In genomic region chr9:22049721-22050270, GRCm38 (mm10) we compare ENCODE assay signal across 9 mouse cellular contexts. TPM values are rescaled to one million over a fixed set of nuclear protein-coding genes. Genes with fewer than 3 reads are reported as not detected.
A peak's percentile ranks its signal among the peaks of the same experiment; 100 is the strongest.
DNase-seq lines count a peak whose midpoint lies in the region; ATAC-seq and TF ChIP-seq lines count a peak whose summit lies in the region.
"Had no signal": no experiment of that assay in that cellular context is flagged by ENCODE, and none has a peak within 500 bp of the region (broad histone marks: within the 10 kb centered on the region; RNA-seq: fewer than 3 reads in every experiment).

No protein-coding gene starts in this region.

- H3K9ac ChIP-seq in liver, embryonic 12.5 days, result no peak overlapping the region
- H3K9ac ChIP-seq in liver, postnatal 0 days (replicated peaks), result no peak overlapping the region
- no peak overlapping the region for H3K9ac ChIP-seq in limb, embryonic 12.5 days (replicated peaks)
- H3K9ac ChIP-seq in stomach, embryonic 16.5 days (ENCODE audit: low read length), result no peak overlapping the region
- H3K9ac ChIP-seq: limb, embryonic 15.5 days had no signal

- peaks cover 86% of the 10 kb centered on the region for H3K27me3 ChIP-seq in liver, embryonic 12.5 days (replicated peaks)
- H3K27me3 ChIP-seq in liver, postnatal 0 days (ENCODE audit: insufficient read depth, low read length), result peaks cover 67% of the 10 kb centered on the region
- H3K27me3 ChIP-seq in forebrain, embryonic 10.5 days (ENCODE audit: poor library complexity, severe bottlenecking), result peaks cover 63% of the 10 kb centered on the region
- peaks cover 81% of the 10 kb centered on the region for H3K27me3 ChIP-seq in limb, embryonic 12.5 days
- peaks cover 49% of the 10 kb centered on the region for H3K27me3 ChIP-seq in stomach, embryonic 16.5 days (ENCODE audit: control insufficient read depth, insufficient read depth, low read length)
- peaks cover 10% of the 10 kb centered on the region; the same call in 1 of the 2 replicates for H3K27me3 ChIP-seq in thymus, adult 2 months (ENCODE audit: control insufficient read depth, insufficient read depth, low read length)

- peaks cover 35% of the 10 kb centered on the region for H3K4me1 ChIP-seq in liver, embryonic 12.5 days
- H3K4me1 ChIP-seq in liver, postnatal 0 days (ENCODE audit: insufficient read depth), result peaks cover 24% of the 10 kb centered on the region
- H3K4me1 ChIP-seq in forebrain, embryonic 10.5 days, result peaks cover 56% of the 10 kb centered on the region
- peaks cover 23% of the 10 kb centered on the region for H3K4me1 ChIP-seq in limb, embryonic 12.5 days (replicated peaks)
- H3K4me1 ChIP-seq in stomach, embryonic 16.5 days (ENCODE audit: control insufficient read depth, insufficient read depth, low read length), result peaks cover 16% of the 10 kb centered on the region
- H3K4me1 ChIP-seq in thymus, adult 2 months (replicated peaks; ENCODE audit: control insufficient read depth, insufficient read depth, low read length), result peaks cover 21% of the 10 kb centered on the region

- H3K4me2 ChIP-seq in liver, embryonic 12.5 days, result peak overlapping the region; percentile 77; the same call in 1 of the 2 replicates
- no peak overlapping the region for H3K4me2 ChIP-seq in liver, postnatal 0 days (ENCODE audit: low read depth, low read length)
- no peak overlapping the region for H3K4me2 ChIP-seq in limb, embryonic 12.5 days
- H3K4me2 ChIP-seq in stomach, embryonic 16.5 days (ENCODE audit: low read depth, low read length), result 0 out of 2 replicates have a peak overlapping the region, but pooled peaks have one; percentile 59

- H3K36me3 ChIP-seq in liver, embryonic 12.5 days, result no peaks in the 10 kb centered on the region
- H3K36me3 ChIP-seq in liver, postnatal 0 days (replicated peaks; ENCODE audit: insufficient read depth, low read length), result no peaks in the 10 kb centered on the region
- H3K36me3 ChIP-seq in forebrain, embryonic 10.5 days (replicated peaks), result no peaks in the 10 kb centered on the region; the same call in 1 of the 2 replicates
- H3K36me3 ChIP-seq in limb, embryonic 12.5 days, result no peaks in the 10 kb centered on the region
- no peaks in the 10 kb centered on the region for H3K36me3 ChIP-seq in stomach, embryonic 16.5 days (ENCODE audit: control insufficient read depth, insufficient read depth, low read length)
- H3K36me3 ChIP-seq in thymus, adult 2 months (ENCODE audit: control insufficient read depth, insufficient read depth, low read length), result no peaks in the 10 kb centered on the region
- H3K36me3 ChIP-seq: limb, embryonic 15.5 days had no signal

- no peaks in the 10 kb centered on the region for H3K9me3 ChIP-seq in liver, embryonic 12.5 days (replicated peaks)
- H3K9me3 ChIP-seq in liver, postnatal 0 days (ENCODE audit: low read length), result no peaks in the 10 kb centered on the region
- no peaks in the 10 kb centered on the region for H3K9me3 ChIP-seq in forebrain, embryonic 10.5 days
- H3K9me3 ChIP-seq in limb, embryonic 12.5 days, result no peaks in the 10 kb centered on the region
- H3K9me3 ChIP-seq in stomach, embryonic 16.5 days (replicated peaks; ENCODE audit: control insufficient read depth, low read length), result no peaks in the 10 kb centered on the region
- H3K9me3 ChIP-seq: limb, embryonic 15.5 days had no signal

- DNase-seq in liver, postnatal 0 days, result no peak
- peak; percentile 36 for DNase-seq in forebrain, embryonic 10.5 days (ENCODE audit: extremely low spot score, low spot score)
- DNase-seq in thymus, adult 2 months, result no peak
- no peak for DNase-seq in left cerebral cortex, postnatal 10 days (ENCODE audit: extremely low spot score in 1 of 2, low spot score in 2 of 2)

- TF ChIP-seq POLR2A in thymus, adult 2 months (IDR thresholded peaks at IDR 0.05; ENCODE audit: control insufficient read depth, extremely low read depth, insufficient read depth, low read length, poor library complexity), result no peak

- no peak for TF ChIP-seq CTCF in liver, postnatal 0 days (IDR thresholded peaks at IDR 0.05; ENCODE audit: low read depth)
- no peak for TF ChIP-seq CTCF in thymus, adult 2 months (IDR thresholded peaks at IDR 0.05; ENCODE audit: borderline replicate concordance, control insufficient read depth, extremely low read depth, insufficient read depth, low read length, poor library complexity)

- H3K27ac ChIP-seq in liver, embryonic 12.5 days, result no peak overlapping the region
- H3K27ac ChIP-seq in liver, postnatal 0 days (ENCODE audit: low read depth), result no peak overlapping the region
- H3K27ac ChIP-seq in forebrain, embryonic 10.5 days, result peak overlapping the region; percentile 87
- H3K27ac ChIP-seq in limb, embryonic 12.5 days, result no peak overlapping the region
- no peak overlapping the region for H3K27ac ChIP-seq in stomach, embryonic 16.5 days (ENCODE audit: low read length)
- H3K27ac ChIP-seq in thymus, adult 2 months (ENCODE audit: control insufficient read depth, insufficient read depth, low read length), result no peak overlapping the region
- H3K27ac ChIP-seq: limb, embryonic 15.5 days had no signal

- TF ChIP-seq EP300 in liver, postnatal 0 days (IDR thresholded peaks at IDR 0.05; ENCODE audit: low read depth), result no peak

- ATAC-seq in liver, embryonic 12.5 days, result no peak
- ATAC-seq in liver, postnatal 0 days, result no peak
- ATAC-seq in limb, embryonic 12.5 days (ENCODE audit: insufficient number of reproducible peaks, insufficient read depth, low FRiP score, low TSS enrichment, low read depth), result no peak
- no peak for ATAC-seq in stomach, embryonic 16.5 days (ENCODE audit: insufficient read depth, low FRiP score)
- ATAC-seq in monocyte, adult 5-6 weeks (replicated peaks; ENCODE audit: insufficient number of reproducible peaks, low FRiP score, low TSS enrichment, poor library complexity, severe bottlenecking), result no peak

- H3K4me3 ChIP-seq in liver, embryonic 12.5 days, result no peak overlapping the region
- no peak overlapping the region for H3K4me3 ChIP-seq in liver, postnatal 0 days (ENCODE audit: low read depth, low read length)
- peak overlapping the region; percentile 74 for H3K4me3 ChIP-seq in forebrain, embryonic 10.5 days
- H3K4me3 ChIP-seq in limb, embryonic 12.5 days (replicated peaks), result peak overlapping the region; percentile 42; the same call in 1 of the 2 replicates
- H3K4me3 ChIP-seq in stomach, embryonic 16.5 days (replicated peaks; ENCODE audit: low read length), result no peak overlapping the region; the same call in 1 of the 2 replicates
- H3K4me3 ChIP-seq in thymus, adult 2 months (ENCODE audit: control insufficient read depth, insufficient read depth, low read length), result no peak overlapping the region

- intact Hi-C loops in left cerebral cortex, postnatal 10 days (cut with DNase I), result no loop called here

- WGBS in liver, embryonic 12.5 days (ENCODE audit: insufficient replicate concordance), result 54% methylated on average over 4 of the region's 4 CpGs
- WGBS in liver, postnatal 0 days (ENCODE audit: insufficient replicate concordance), result 55% methylated on average over 4 of the region's 4 CpGs
- 52% methylated on average over 4 of the region's 4 CpGs for WGBS in forebrain, embryonic 10.5 days
- WGBS in limb, embryonic 12.5 days, result 68% methylated on average over 4 of the region's 4 CpGs
- 49% methylated on average over 4 of the region's 4 CpGs for WGBS in stomach, embryonic 16.5 days
- WGBS in thymus, adult 2 months, result 65% methylated on average over 4 of the region's 4 CpGs

RNA-seq across cellular contexts. Expression of gene Elavl3, which starts 2.0 kb away (rescaled TPM):
- 0.02 TPM in 1 of 2 replicates, not detected in the other for polyA plus RNA-seq in liver, embryonic 12.5 days (2016; fragmentation: Nextera tagmentation; extraction: Ambion mirVana)
- polyA plus RNA-seq in liver, postnatal 0 days (2015; fragmentation: Nextera tagmentation; extraction: Ambion mirVana), result not detected in 2 replicates
- 11.2 and 14.8 TPM in 2 replicates for polyA plus RNA-seq in forebrain, embryonic 10.5 days (2016; fragmentation: Nextera tagmentation; extraction: Ambion mirVana)
- 0.23 TPM in 1 of 2 replicates, not detected in the other for polyA plus RNA-seq in limb, embryonic 12.5 days (2016; fragmentation: Nextera tagmentation; extraction: Ambion mirVana)
- polyA plus RNA-seq in stomach, embryonic 16.5 days (2015; fragmentation: Nextera tagmentation; extraction: Ambion mirVana), result 1.9 and 2.1 TPM in 2 replicates
- 0.35 and 0.43 TPM in 2 replicates for polyA plus RNA-seq in thymus, adult 2 months (2012; rRNA removed)
- total RNA-seq in monocyte, adult 5-6 weeks (2017), result not detected in 3 replicates
- 100 to 1,000 TPM; 184 to 210 TPM for total RNA-seq in left cerebral cortex, postnatal 10 days (2021)

RNA-seq across cellular contexts. Expression of gene Gm49318, which starts 21.3 kb away (rescaled TPM):
- polyA plus RNA-seq in liver, embryonic 12.5 days (2016; fragmentation: Nextera tagmentation; extraction: Ambion mirVana), result not detected in 2 replicates
- polyA plus RNA-seq in liver, postnatal 0 days (2015; fragmentation: Nextera tagmentation; extraction: Ambion mirVana), result not detected in 2 replicates
- not detected in 2 replicates for polyA plus RNA-seq in forebrain, embryonic 10.5 days (2016; fragmentation: Nextera tagmentation; extraction: Ambion mirVana)
- not detected in 2 replicates for polyA plus RNA-seq in limb, embryonic 12.5 days (2016; fragmentation: Nextera tagmentation; extraction: Ambion mirVana)
- not detected in 2 replicates for polyA plus RNA-seq in stomach, embryonic 16.5 days (2015; fragmentation: Nextera tagmentation; extraction: Ambion mirVana)
- not detected in 2 replicates for polyA plus RNA-seq in thymus, adult 2 months (2012; rRNA removed)
- not detected in 3 replicates for total RNA-seq in monocyte, adult 5-6 weeks (2017)
- total RNA-seq in left cerebral cortex, postnatal 10 days (2021), result under 1 TPM; 0.85 to 0.94 TPM
- polyA plus RNA-seq: limb, embryonic 15.5 days had no signal

RNA-seq across cellular contexts. Expression of gene Zfp653, which starts 21.4 kb away (rescaled TPM):
- polyA plus RNA-seq in liver, embryonic 12.5 days (2016; fragmentation: Nextera tagmentation; extraction: Ambion mirVana), result 5.7 and 6.6 TPM in 2 replicates
- 2.6 and 3.1 TPM in 2 replicates for polyA plus RNA-seq in liver, postnatal 0 days (2015; fragmentation: Nextera tagmentation; extraction: Ambion mirVana)
- polyA plus RNA-seq in forebrain, embryonic 10.5 days (2016; fragmentation: Nextera tagmentation; extraction: Ambion mirVana), result 10.0 and 11.3 TPM in 2 replicates
- 13.2 and 14.0 TPM in 2 replicates for polyA plus RNA-seq in limb, embryonic 12.5 days (2016; fragmentation: Nextera tagmentation; extraction: Ambion mirVana)
- 11.2 and 11.7 TPM in 2 replicates for polyA plus RNA-seq in stomach, embryonic 16.5 days (2015; fragmentation: Nextera tagmentation; extraction: Ambion mirVana)
- 52.0 and 52.6 TPM in 2 replicates for polyA plus RNA-seq in thymus, adult 2 months (2012; rRNA removed)
- total RNA-seq in monocyte, adult 5-6 weeks (2017), result 8.5 to 13.4 TPM (median 13.1 TPM) in 3 replicates
- total RNA-seq in left cerebral cortex, postnatal 10 days (2021), result 10 to 100 TPM; 20.7 to 20.8 TPM

RNA-seq across cellular contexts. Expression of gene Ecsit, which starts 35.4 kb away (rescaled TPM):
- polyA plus RNA-seq in liver, embryonic 12.5 days (2016; fragmentation: Nextera tagmentation; extraction: Ambion mirVana), result 36.9 and 40.6 TPM in 2 replicates
- polyA plus RNA-seq in liver, postnatal 0 days (2015; fragmentation: Nextera tagmentation; extraction: Ambion mirVana), result 18.1 and 18.2 TPM in 2 replicates
- 42.0 and 43.2 TPM in 2 replicates for polyA plus RNA-seq in forebrain, embryonic 10.5 days (2016; fragmentation: Nextera tagmentation; extraction: Ambion mirVana)
- 31.5 and 32.2 TPM in 2 replicates for polyA plus RNA-seq in limb, embryonic 12.5 days (2016; fragmentation: Nextera tagmentation; extraction: Ambion mirVana)
- polyA plus RNA-seq in stomach, embryonic 16.5 days (2015; fragmentation: Nextera tagmentation; extraction: Ambion mirVana), result 43.5 and 43.9 TPM in 2 replicates
- 58.1 and 62.2 TPM in 2 replicates for polyA plus RNA-seq in thymus, adult 2 months (2012; rRNA removed)
- total RNA-seq in monocyte, adult 5-6 weeks (2017), result 7.4 to 18.5 TPM (median 15.5 TPM) in 3 replicates
- 10 to 100 TPM; 40.5 to 42.8 TPM for total RNA-seq in left cerebral cortex, postnatal 10 days (2021)

RNA-seq across cellular contexts. Expression of gene Prkcsh, which starts 47.2 kb away (rescaled TPM):
- 65.0 and 68.5 TPM in 2 replicates for polyA plus RNA-seq in liver, embryonic 12.5 days (2016; fragmentation: Nextera tagmentation; extraction: Ambion mirVana)
- polyA plus RNA-seq in liver, postnatal 0 days (2015; fragmentation: Nextera tagmentation; extraction: Ambion mirVana), result 47.0 and 47.6 TPM in 2 replicates
- 109 and 110 TPM in 2 replicates for polyA plus RNA-seq in forebrain, embryonic 10.5 days (2016; fragmentation: Nextera tagmentation; extraction: Ambion mirVana)
- 108 TPM in 2 replicates for polyA plus RNA-seq in limb, embryonic 12.5 days (2016; fragmentation: Nextera tagmentation; extraction: Ambion mirVana)
- 102 TPM in 2 replicates for polyA plus RNA-seq in stomach, embryonic 16.5 days (2015; fragmentation: Nextera tagmentation; extraction: Ambion mirVana)
- polyA plus RNA-seq in thymus, adult 2 months (2012; rRNA removed), result 109 and 119 TPM in 2 replicates
- total RNA-seq in monocyte, adult 5-6 weeks (2017), result 49.4 to 96.0 TPM (median 60.8 TPM) in 3 replicates
- total RNA-seq in left cerebral cortex, postnatal 10 days (2021), result 10 to 100 TPM; 92.2 to 94.9 TPM

Comparison
In these comparisons a context has a peak if more than half of its experiments do, and no peak if none do; other contexts are left out.
1. H3K4me2 ChIP-seq: peak in liver, embryonic 12.5 days (single experiment) and stomach, embryonic 16.5 days (single experiment); none in liver, postnatal 0 days (single experiment) and limb, embryonic 12.5 days (single experiment).
2. H3K4me3 ChIP-seq: peak in forebrain, embryonic 10.5 days (single experiment) and limb, embryonic 12.5 days (single experiment); none in liver, embryonic 12.5 days (single experiment), liver, postnatal 0 days (single experiment), stomach, embryonic 16.5 days (single experiment) and thymus, adult 2 months (single experiment).